Mouse (Mus musculus) C2C12 (cell line): ENCODE results near the gene Uqcc1.

Source experiments
- CEBPB ChIP-seq: IDR thresholded peaks from one replicate; pipeline ENCODE4 v1.6.1; 2011; ENCODE audit warnings: low read depth, mild to moderate bottlenecking, control low read depth, moderate library complexity
- CTCF ChIP-seq: IDR thresholded peaks from one replicate; pipeline ENCODE4 v1.5.1; 2011; ENCODE audit not compliant: control insufficient read depth, insufficient read depth, insufficient read length
- FOSL1 ChIP-seq: IDR thresholded peaks from one replicate; pipeline ENCODE4 v1.8.0; 2011; ENCODE audit warnings: mild to moderate bottlenecking, low read length; ENCODE audit not compliant: poor library complexity, insufficient read depth, severe bottlenecking
- MAX ChIP-seq: IDR thresholded peaks from one replicate; pipeline ENCODE4 v1.6.1; 2011; ENCODE audit warnings: mild to moderate bottlenecking, control low read depth
- MYOG ChIP-seq: IDR thresholded peaks from one replicate; pipeline ENCODE4 v1.6.1; 2011; ENCODE audit not compliant: control insufficient read depth, insufficient read length; ENCODE audit errors: extremely low read depth
- USF1 ChIP-seq: IDR thresholded peaks from one replicate; pipeline ENCODE4 v1.6.1; 2011; ENCODE audit warnings: low read depth, mild to moderate bottlenecking, control low read depth, moderate library complexity

DNA sequence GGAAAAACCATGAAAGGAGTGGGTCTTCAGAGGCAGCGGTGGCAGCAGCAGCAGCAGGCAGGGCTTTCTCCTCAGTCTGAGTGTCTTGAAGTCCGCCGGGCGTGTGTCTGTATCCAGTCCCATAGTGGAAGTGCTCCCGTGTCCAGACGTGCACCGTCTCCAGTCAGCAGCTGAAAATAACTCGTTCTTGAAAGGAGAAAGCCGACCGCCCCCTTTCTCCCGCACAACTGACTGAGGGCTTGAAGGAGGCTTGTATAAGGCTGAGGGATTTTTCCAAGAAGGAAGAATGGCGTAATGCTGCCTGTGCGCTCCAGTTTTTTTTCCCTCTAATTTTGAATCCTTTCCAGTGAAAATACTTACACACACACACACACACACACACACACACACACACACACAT, 15.0 kb upstream of the Uqcc1 start, which contains the start of gene Gdf5:
- TF ChIP-seq CTCF (no peak), MAX (no peak), MYOG (no peak), USF1 (no peak), FOSL1 (no peak), CEBPB (no peak)
